Mouse (Mus musculus): ENCODE data around the gene Acp4.
"Not testable (repeated sequence)": the region's sequence is repeated elsewhere in the genome, so short reads cannot be mapped to it uniquely, and the experiment has no call there.

Acp4 gene

GRCm38 (mm10) chr7:44257278-44257677, at the start of gene Acp4:
TSS of gene Acp4 (minus strand) at chr7:44257378.
- no peak for DNase-seq

- peak; percentile 17 for DNase-seq
Observed at GRCm38 (mm10) chr7:44306516-44307240, 49.5 kb upstream of the Acp4 start, which contains the start of gene Clec11a. TSS of gene Clec11a (minus strand) at chr7:44306902.

GRCm38 (mm10) chr7:44305686-44306085, 48.5 kb upstream of the Acp4 start:
- DNase-seq, result no peak

- peak; percentile 98 for DNase-seq
Observed at GRCm38 (mm10) chr7:44304775-44305641, 47.8 kb upstream of the Acp4 start.

- DNase-seq, result no peak
Observed at GRCm38 (mm10) chr7:44304463-44304774, 47.2 kb upstream of the Acp4 start.

GRCm38 (mm10) chr7:44303346-44304340, 46.5 kb upstream of the Acp4 start:
- no peak for DNase-seq

GRCm38 (mm10) chr7:44297501-44297900, 40.3 kb upstream of the Acp4 start:
- not testable (repeated sequence) for DNase-seq

GRCm38 (mm10) chr7:44291418-44291817, 34.2 kb upstream of the Acp4 start:
- DNase-seq, result no peak

GRCm38 (mm10) chr7:44290986-44291385, 33.8 kb upstream of the Acp4 start:
- DNase-seq, result no peak

- peak; percentile 35 for DNase-seq
Observed at GRCm38 (mm10) chr7:44287760-44288159, 30.6 kb upstream of the Acp4 start.

GRCm38 (mm10) chr7:44281586-44281985, 24.4 kb upstream of the Acp4 start:
- DNase-seq, result no peak

- peak; percentile 12 for DNase-seq
Observed at GRCm38 (mm10) chr7:44280959-44281358, 23.8 kb upstream of the Acp4 start.

- DNase-seq, result peak; percentile 56
Observed at GRCm38 (mm10) chr7:44277250-44277622, 20.1 kb upstream of the Acp4 start.

GRCm38 (mm10) chr7:44276461-44277249, 19.5 kb upstream of the Acp4 start:
- no peak for DNase-seq

GRCm38 (mm10) chr7:44275546-44275945, 18.4 kb upstream of the Acp4 start:
- DNase-seq, result no peak

- no peak for DNase-seq
Observed at GRCm38 (mm10) chr7:44274096-44274495, 16.9 kb upstream of the Acp4 start.

GRCm38 (mm10) chr7:44273446-44273845, 16.3 kb upstream of the Acp4 start:
- no peak for DNase-seq

- DNase-seq, result no peak
Observed at GRCm38 (mm10) chr7:44272546-44272945, 15.4 kb upstream of the Acp4 start.

- peak; percentile 12 for DNase-seq
Observed at GRCm38 (mm10) chr7:44271309-44271708, 14.1 kb upstream of the Acp4 start.

GRCm38 (mm10) chr7:44269397-44269796, 12.2 kb upstream of the Acp4 start:
- no peak for DNase-seq

GRCm38 (mm10) chr7:44268117-44268516, 10.9 kb upstream of the Acp4 start:
- no peak for DNase-seq
